Mouse (Mus musculus) brain, embryonic 14.5 days (tissue): ENCODE results near the gene Fndc3b.

Experiments
- CTCF ChIP-seq: fragments of 200-500 bp; IDR thresholded peaks from 2 replicates; pipeline ENCODE4 v1.5.1; 2012; ENCODE audit warnings: inconsistent platforms, mild to moderate bottlenecking, moderate library complexity, borderline replicate concordance; ENCODE audit not compliant: insufficient read depth, insufficient read length; ENCODE audit errors: extremely low read depth
- POLR2A ChIP-seq: fragments of 200-500 bp; IDR thresholded peaks from 2 replicates; pipeline ENCODE4 v1.6.1; 2012; ENCODE audit warnings: mild to moderate bottlenecking, inconsistent platforms, borderline replicate concordance; ENCODE audit not compliant: poor library complexity, insufficient read depth, insufficient read length, severe bottlenecking; ENCODE audit errors: extremely low read depth

GRCm38 (mm10) chr3:27481738-27482137, 229.4 kb downstream of the Fndc3b start:
- TF ChIP-seq CTCF: no peak
- no peak for TF ChIP-seq POLR2A
